Mouse (Mus musculus): ENCODE data around the gene Zbed3. TPM values are rescaled to one million over a fixed set of nuclear protein-coding genes. Genes with fewer than 3 reads are reported as not detected.

Zbed3 gene
- polyA plus RNA-seq, 1 experiment from 2014 or later: 42.7 TPM

Other genes starting within 250 kb of the Zbed3 start
- gene Pde8b, start 73.3 kb upstream of the Zbed3 start, polyA plus RNA-seq (2015; fragmentation: Nextera tagmentation; extraction: Ambion mirVana): 4.8 and 7.4 TPM in 2 replicates
- 45.3 and 46.9 TPM in 2 replicates for gene Aggf1, start 51.7 kb downstream of the Zbed3 start, polyA plus RNA-seq (2015; fragmentation: Nextera tagmentation; extraction: Ambion mirVana)
- 0.40 and 1.3 TPM in 2 replicates for gene Crhbp, start 121.3 kb downstream of the Zbed3 start, polyA plus RNA-seq (2015; fragmentation: Nextera tagmentation; extraction: Ambion mirVana)
- not detected in 2 replicates for gene S100z, start 155.1 kb downstream of the Zbed3 start, polyA plus RNA-seq (2015; fragmentation: Nextera tagmentation; extraction: Ambion mirVana)
- 0.29 TPM in 1 of 2 replicates, not detected in the other for gene F2rl1, start 201.6 kb downstream of the Zbed3 start, polyA plus RNA-seq (2015; fragmentation: Nextera tagmentation; extraction: Ambion mirVana)

All from forebrain, embryonic 15.5 days (tissue).